Mouse (Mus musculus): ENCODE measurements around the gene Exosc5. TPM values are rescaled to one million over a fixed set of nuclear protein-coding genes. Genes with fewer than 3 reads are reported as not detected.
A peak's percentile ranks its signal among the peaks of the same experiment; 100 is the strongest.

Exosc5 gene
- polyA plus RNA-seq, 1 experiment = 53.7 TPM

DNA sequence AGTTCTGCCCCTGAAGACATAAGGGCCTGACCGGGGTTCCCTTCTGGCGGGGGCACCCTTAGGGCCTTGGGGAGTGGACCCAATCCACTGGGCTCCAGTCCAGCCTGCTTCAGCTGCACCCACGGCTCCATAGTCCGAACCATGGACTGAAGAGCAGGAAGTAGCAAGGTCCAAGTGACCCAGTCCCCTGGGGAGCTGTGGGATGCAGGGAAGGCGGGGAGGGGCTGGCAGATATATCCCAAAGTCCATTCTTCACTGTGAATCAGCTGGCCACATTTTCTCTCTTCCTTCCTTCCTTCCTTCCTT is 43.3 kb upstream of the Exosc5 start, which contains the start of gene Erich4:
Gene Erich4 (minus strand): TSS at position 187 of the 306 bp plus-strand sequence.
- TF ChIP-seq POLR2A (IDR thresholded peaks at IDR 0.05; ENCODE audit: insufficient read depth, low read length) = no peak
- TF ChIP-seq EP300 (IDR thresholded peaks at IDR 0.05; ENCODE audit: insufficient read depth, low read depth, low read length) = no peak
- no peak for TF ChIP-seq CTCF (IDR thresholded peaks at IDR 0.05; ENCODE audit: low read depth, low read length)
- Histone ChIP-seq H3K36me3 (ENCODE audit: control insufficient read depth, insufficient read depth, low read length, poor library complexity, severe bottlenecking) (no peaks in the 10 kb centered on the region), H3K4me1 (ENCODE audit: control insufficient read depth, insufficient read depth, low read length) (no peaks in the 10 kb centered on the region), H3K9ac (ENCODE audit: low read depth, poor library complexity, severe bottlenecking) (no peak within 1 kb of the TSS), H3K4me3 (ENCODE audit: low read depth, low read length) (no peak within 1 kb of the TSS), H3K9me3 (replicated peaks; ENCODE audit: control insufficient read depth, insufficient read depth, low read length, poor library complexity, severe bottlenecking) (no peaks in the 10 kb centered on the region), H3K27me3 (ENCODE audit: control insufficient read depth, insufficient read depth, low read length, poor library complexity, severe bottlenecking) (no peaks in the 10 kb centered on the region), H3K27ac (ENCODE audit: insufficient read depth, low read length) (no peak within 1 kb of the TSS)

GRCm38 (mm10) chr7:25617376-25618160 is 41.4 kb upstream of the Exosc5 start:
- TF ChIP-seq CTCF (IDR thresholded peaks at IDR 0.05; ENCODE audit: low read depth, low read length) (no peak), EP300 (IDR thresholded peaks at IDR 0.05; ENCODE audit: insufficient read depth, low read depth, low read length) (no peak), POLR2A (IDR thresholded peaks at IDR 0.05; ENCODE audit: insufficient read depth, low read length) (no peak)
- Histone ChIP-seq H3K9ac (ENCODE audit: low read depth, poor library complexity, severe bottlenecking) (no peak overlapping the region), H3K9me3 (replicated peaks; ENCODE audit: control insufficient read depth, insufficient read depth, low read length, poor library complexity, severe bottlenecking) (no peaks in the 10 kb centered on the region), H3K27me3 (ENCODE audit: control insufficient read depth, insufficient read depth, low read length, poor library complexity, severe bottlenecking) (no peaks in the 10 kb centered on the region), H3K36me3 (ENCODE audit: control insufficient read depth, insufficient read depth, low read length, poor library complexity, severe bottlenecking) (peaks cover 8% of the 10 kb centered on the region; the same call in 1 of the 2 replicates), H3K4me1 (ENCODE audit: control insufficient read depth, insufficient read depth, low read length) (no peaks in the 10 kb centered on the region), H3K27ac (ENCODE audit: insufficient read depth, low read length) (no peak overlapping the region), H3K4me3 (ENCODE audit: low read depth, low read length) (no peak overlapping the region)

DNA sequence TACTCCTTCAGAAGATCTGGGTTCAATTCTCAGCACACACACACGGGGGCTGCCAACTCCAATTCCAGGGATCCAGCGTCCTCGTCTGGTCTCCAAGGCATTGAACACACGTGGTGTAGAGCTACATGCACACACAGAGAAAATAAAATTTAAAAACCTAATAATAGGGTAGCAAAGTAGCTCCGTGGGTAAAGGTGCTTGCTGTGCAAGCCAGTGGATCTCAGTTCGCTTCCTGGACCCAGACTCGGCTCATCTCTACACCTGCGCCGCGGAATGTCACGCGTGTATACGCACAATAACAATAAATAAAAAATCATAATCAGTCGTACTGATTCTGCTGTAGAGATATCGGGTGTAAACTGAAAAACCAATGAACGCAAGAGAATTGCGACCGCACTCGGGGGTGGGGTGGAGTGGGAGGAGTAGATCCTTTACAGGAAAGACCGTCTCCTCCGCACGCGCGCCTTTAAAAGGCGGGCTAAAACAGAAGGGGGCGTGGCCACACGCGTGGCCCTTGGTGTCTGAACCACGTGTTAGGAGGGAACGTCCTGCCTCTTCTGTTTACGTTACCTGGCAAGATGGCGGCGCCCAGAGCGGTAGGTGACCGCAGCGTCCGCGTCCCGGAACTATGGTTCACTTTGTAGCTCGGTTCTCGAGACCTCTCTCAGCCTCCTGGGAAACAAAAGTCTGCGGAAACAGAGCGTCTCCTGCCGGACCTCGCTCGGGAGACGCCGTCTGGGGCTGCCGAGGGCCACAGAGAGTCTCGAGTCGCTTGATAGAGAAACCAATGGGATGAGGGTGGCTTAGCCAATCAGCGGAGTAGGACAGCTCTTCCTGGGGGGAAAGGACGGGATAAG is 39.9 kb upstream of the Exosc5 start, which contains the start of gene Dmac2:
Gene Dmac2 (plus strand): TSS at position 550 of the 857 bp plus-strand sequence.
- Histone ChIP-seq H3K36me3 (ENCODE audit: control insufficient read depth, insufficient read depth, low read length, poor library complexity, severe bottlenecking) (peaks cover 8% of the 10 kb centered on the region; the same call in 1 of the 2 replicates), H3K4me3 (ENCODE audit: low read depth, low read length) (peak within 1 kb of the TSS; percentile 82), H3K4me1 (ENCODE audit: control insufficient read depth, insufficient read depth, low read length) (no peaks in the 10 kb centered on the region), H3K27ac (ENCODE audit: insufficient read depth, low read length) (peak within 1 kb of the TSS; percentile 32; the same call in 1 of the 2 replicates), H3K9me3 (replicated peaks; ENCODE audit: control insufficient read depth, insufficient read depth, low read length, poor library complexity, severe bottlenecking) (no peaks in the 10 kb centered on the region), H3K27me3 (ENCODE audit: control insufficient read depth, insufficient read depth, low read length, poor library complexity, severe bottlenecking) (no peaks in the 10 kb centered on the region), H3K9ac (ENCODE audit: low read depth, poor library complexity, severe bottlenecking) (peak within 1 kb of the TSS; percentile 80)
- TF ChIP-seq CTCF (IDR thresholded peaks at IDR 0.05; ENCODE audit: low read depth, low read length) (no peak), POLR2A (IDR thresholded peaks at IDR 0.05; ENCODE audit: insufficient read depth, low read length) (no peak), EP300 (IDR thresholded peaks at IDR 0.05; ENCODE audit: insufficient read depth, low read depth, low read length) (0 out of 2 replicates have a peak, but pooled peaks have one; percentile 45)

DNA sequence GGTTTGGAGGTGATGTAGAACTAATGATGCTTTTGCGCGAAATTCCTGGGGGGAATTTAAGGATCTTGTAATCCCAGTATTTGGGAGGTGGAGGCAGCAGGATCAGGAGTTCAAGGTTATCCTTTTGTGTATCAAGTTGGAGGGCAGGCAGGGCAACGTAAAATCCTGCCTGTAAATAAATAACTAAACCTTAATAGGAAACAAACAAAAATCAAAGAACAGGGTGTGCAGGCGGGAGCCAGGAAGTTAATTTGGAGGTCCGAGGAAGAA is 39.3 kb upstream of the Exosc5 start:
- Histone ChIP-seq H3K9me3 (replicated peaks; ENCODE audit: control insufficient read depth, insufficient read depth, low read length, poor library complexity, severe bottlenecking) (no peaks in the 10 kb centered on the region), H3K4me1 (ENCODE audit: control insufficient read depth, insufficient read depth, low read length) (no peaks in the 10 kb centered on the region), H3K36me3 (ENCODE audit: control insufficient read depth, insufficient read depth, low read length, poor library complexity, severe bottlenecking) (peaks cover 8% of the 10 kb centered on the region; the same call in 1 of the 2 replicates), H3K27me3 (ENCODE audit: control insufficient read depth, insufficient read depth, low read length, poor library complexity, severe bottlenecking) (no peaks in the 10 kb centered on the region), H3K27ac (ENCODE audit: insufficient read depth, low read length) (no peak overlapping the region), H3K9ac (ENCODE audit: low read depth, poor library complexity, severe bottlenecking) (peak overlapping the region; percentile 80), H3K4me3 (ENCODE audit: low read depth, low read length) (peak overlapping the region; percentile 82)
- TF ChIP-seq EP300 (IDR thresholded peaks at IDR 0.05; ENCODE audit: insufficient read depth, low read depth, low read length) = no peak
- TF ChIP-seq POLR2A (IDR thresholded peaks at IDR 0.05; ENCODE audit: insufficient read depth, low read length) = no peak
- TF ChIP-seq CTCF (IDR thresholded peaks at IDR 0.05; ENCODE audit: low read depth, low read length) = no peak

DNA sequence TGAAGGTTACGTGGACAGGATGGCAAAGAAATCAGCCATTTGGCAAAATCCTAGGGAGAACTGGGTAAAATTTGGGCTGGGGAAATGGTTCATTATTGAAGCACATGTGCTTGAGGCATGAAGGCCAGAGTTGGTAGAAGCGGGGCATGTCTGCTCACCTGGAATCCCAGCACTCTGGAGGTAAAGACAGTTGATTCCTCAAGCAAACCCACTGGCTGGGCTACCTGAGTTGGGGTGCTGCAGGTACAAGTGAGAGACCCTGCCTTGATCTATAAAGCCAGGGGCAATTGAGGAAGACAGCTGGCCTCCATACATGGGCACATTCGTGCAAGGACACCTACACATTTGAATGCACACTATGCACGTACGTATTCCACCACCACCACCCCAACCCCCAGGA is 38.9 kb upstream of the Exosc5 start:
- Histone ChIP-seq H3K4me3 (ENCODE audit: low read depth, low read length) (no peak overlapping the region), H3K9me3 (replicated peaks; ENCODE audit: control insufficient read depth, insufficient read depth, low read length, poor library complexity, severe bottlenecking) (no peaks in the 10 kb centered on the region), H3K36me3 (ENCODE audit: control insufficient read depth, insufficient read depth, low read length, poor library complexity, severe bottlenecking) (peaks cover 8% of the 10 kb centered on the region; the same call in 1 of the 2 replicates), H3K4me1 (ENCODE audit: control insufficient read depth, insufficient read depth, low read length) (no peaks in the 10 kb centered on the region), H3K27ac (ENCODE audit: insufficient read depth, low read length) (no peak overlapping the region), H3K9ac (ENCODE audit: low read depth, poor library complexity, severe bottlenecking) (peak overlapping the region; percentile 80), H3K27me3 (ENCODE audit: control insufficient read depth, insufficient read depth, low read length, poor library complexity, severe bottlenecking) (no peaks in the 10 kb centered on the region)
- TF ChIP-seq CTCF (IDR thresholded peaks at IDR 0.05; ENCODE audit: low read depth, low read length) (no peak), POLR2A (IDR thresholded peaks at IDR 0.05; ENCODE audit: insufficient read depth, low read length) (no peak), EP300 (IDR thresholded peaks at IDR 0.05; ENCODE audit: insufficient read depth, low read depth, low read length) (no peak)

Measured in ES-Bruce4 (cell line).